Mouse (Mus musculus) heart, adult 2 months (tissue): ENCODE measurements at regions not wholly inside any gene's neighbourhood (a gene's known extent, or its start where the extent isn't known, plus 50 kb on each side); places are given as distances from the start of the nearest gene placed in this dataset.

Source experiments
- DNase-seq, 2 experiments: peaks; one replicate each; pipeline ENCODE4 v3.0.0; 2021
- H3K27ac ChIP-seq: fragments of 200-600 bp; 2 replicates; pipeline ENCODE4 v1.8.1; 2022
- H3K27me3 ChIP-seq: fragments of 200-500 bp; 2 replicates; pipeline ENCODE4 v1.6.1; 2012; ENCODE audit warnings: mild to moderate bottlenecking, low read length, inconsistent platforms, mixed read lengths; ENCODE audit not compliant: control insufficient read depth, insufficient read depth
- H3K36me3 ChIP-seq: fragments of 200-500 bp; 2 replicates; pipeline ENCODE4 v1.6.1; 2012; ENCODE audit warnings: low read length, inconsistent platforms; ENCODE audit not compliant: control insufficient read depth, insufficient read depth
- H3K4me1 ChIP-seq: fragments of 200-500 bp; 2 replicates; pipeline ENCODE4 v1.6.1; 2011; ENCODE audit warnings: low read length; ENCODE audit not compliant: control insufficient read depth, insufficient read depth
- H3K4me3 ChIP-seq: fragments of 200-600 bp; 2 replicates; pipeline ENCODE4 v1.8.1; 2022
- H3K79me2 ChIP-seq: fragments of 200-500 bp; replicated peaks from 2 replicates; pipeline ENCODE4 v1.6.1; 2012; ENCODE audit warnings: mild to moderate bottlenecking, inconsistent platforms, low read length, moderate library complexity, mixed read lengths; ENCODE audit not compliant: control insufficient read depth, insufficient read depth
- H3K9ac ChIP-seq: fragments of 200-500 bp; 2 replicates; pipeline ENCODE4 v1.6.1; 2012; ENCODE audit warnings: low read depth, mild to moderate bottlenecking, control low read depth, inconsistent platforms, low read length, mixed read lengths
- CTCF ChIP-seq: fragments of 200-600 bp; IDR thresholded peaks from 2 replicates; pipeline ENCODE4 v1.8.1; 2022; ENCODE audit warnings: antibody characterized with exemption, mild to moderate bottlenecking, moderate library complexity
- EP300 ChIP-seq: fragments of 200-500 bp; IDR thresholded peaks from 2 replicates; pipeline ENCODE4 v1.6.1; 2011; ENCODE audit warnings: low read depth, low read length, control low read depth; ENCODE audit not compliant: insufficient read depth
- POLR2A ChIP-seq: fragments of 200-500 bp; IDR thresholded peaks from 2 replicates; pipeline ENCODE4 v1.6.1; 2011; ENCODE audit warnings: mild to moderate bottlenecking, low read depth, low read length, control low read depth; ENCODE audit not compliant: insufficient read depth
- WGBS: fragments of 180-500 bp; shearing (Covaris S2); methylation state at CpG from one replicate; pipeline ENCODE4 v1.1.7; 2018; 5-methylcytosine and 5-hydroxymethylcytosine counted together
- intact Hi-C: fragments of 180-260 bp; cut with DNase I; formaldehyde crosslinking; loops from one replicate; pipeline ENCODE4 v1.15.1; 2025

DNA sequence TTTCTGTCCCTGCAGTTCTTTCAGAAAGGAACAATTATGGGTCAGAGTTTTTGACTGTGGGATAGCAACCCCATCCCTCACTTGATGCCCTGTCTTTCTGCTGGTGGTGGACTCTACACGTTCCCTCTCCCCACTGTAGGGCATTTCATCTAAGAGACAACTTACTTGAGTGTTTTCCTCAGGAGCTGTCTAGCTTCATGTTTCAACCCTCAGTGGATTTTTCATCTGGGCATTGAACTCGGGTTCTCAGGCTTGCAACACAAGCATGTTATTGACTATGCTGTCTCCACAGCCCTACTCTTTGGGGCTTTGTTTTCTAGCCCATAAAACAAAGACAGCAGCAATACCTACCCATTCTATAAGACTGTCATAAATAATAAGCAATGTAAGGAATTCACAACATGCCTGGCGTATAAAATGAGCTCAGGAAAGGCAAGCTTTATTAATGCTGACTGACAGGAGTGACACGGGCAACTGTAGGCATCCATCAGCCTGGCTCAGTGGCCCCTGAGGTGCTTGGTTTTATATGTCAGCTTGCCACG lies 68.0 kb upstream of the Cpm start:
- Histone ChIP-seq H3K27me3 (no peaks in the 10 kb centered on the region), H3K36me3 (no peaks in the 10 kb centered on the region), H3K4me3 (no peak overlapping the region), H3K9ac (no peak overlapping the region), H3K4me1 (no peaks in the 10 kb centered on the region), H3K27ac (no peak overlapping the region), H3K79me2 (no peaks in the 10 kb centered on the region)
- no peak for DNase-seq
- 71% methylated on average over 5 of the region's 5 CpGs for WGBS
- intact Hi-C loops: no loop called here
- no peak for TF ChIP-seq CTCF
- TF ChIP-seq POLR2A: no peak
- no peak for TF ChIP-seq EP300

DNA sequence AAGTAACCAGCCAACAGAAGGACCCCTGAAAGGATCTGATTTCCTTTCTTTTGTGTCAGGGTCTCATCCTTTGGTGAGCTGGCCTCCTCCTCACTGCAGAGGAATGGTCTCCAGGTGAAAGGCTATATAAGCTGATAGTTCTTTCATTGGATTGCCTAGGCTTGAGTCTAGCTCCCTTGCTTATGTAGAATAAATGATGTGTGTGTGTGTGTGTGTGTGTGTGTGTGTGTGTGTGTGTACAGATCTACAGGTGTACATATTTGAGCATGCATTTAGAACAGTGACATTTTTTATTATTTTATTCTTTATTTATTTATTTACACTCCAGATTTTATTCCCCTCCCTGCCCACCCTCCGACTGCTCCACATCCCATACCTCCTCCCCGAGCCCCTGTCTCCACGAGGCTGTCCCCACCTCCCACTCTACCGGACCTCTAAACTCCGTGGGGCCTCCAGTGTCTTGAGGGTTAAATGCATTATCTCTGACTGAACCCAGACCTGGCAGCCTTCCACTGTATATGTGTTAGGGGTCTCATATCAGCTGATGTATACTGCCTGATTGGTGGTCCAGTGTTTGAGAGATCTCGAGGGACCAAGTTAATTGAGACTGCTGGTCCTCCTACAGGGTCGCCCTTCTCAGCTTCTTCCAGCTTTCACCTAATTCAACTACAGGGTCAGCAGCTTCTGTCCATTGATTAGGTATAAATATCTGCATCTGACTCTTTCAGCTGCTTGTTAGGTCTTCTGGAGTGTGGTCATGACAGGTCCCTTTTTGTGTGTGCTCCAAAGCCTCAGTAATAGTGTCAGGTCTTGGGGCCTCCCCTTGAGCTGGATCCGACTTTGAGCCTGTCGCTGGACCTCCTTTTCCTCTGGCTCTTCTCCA lies 68.7 kb upstream of the Cpm start:
- Histone ChIP-seq H3K27me3 (no peaks in the 10 kb centered on the region), H3K79me2 (no peaks in the 10 kb centered on the region), H3K27ac (no peak overlapping the region), H3K4me3 (no peak overlapping the region), H3K36me3 (no peaks in the 10 kb centered on the region), H3K4me1 (no peaks in the 10 kb centered on the region), H3K9ac (no peak overlapping the region)
- 61% methylated on average over 9 of the region's 9 CpGs for WGBS
- TF ChIP-seq EP300 (no peak), CTCF (no peak), POLR2A (no peak)
- intact Hi-C loops: no loop called here
- DNase-seq: no peak

DNA sequence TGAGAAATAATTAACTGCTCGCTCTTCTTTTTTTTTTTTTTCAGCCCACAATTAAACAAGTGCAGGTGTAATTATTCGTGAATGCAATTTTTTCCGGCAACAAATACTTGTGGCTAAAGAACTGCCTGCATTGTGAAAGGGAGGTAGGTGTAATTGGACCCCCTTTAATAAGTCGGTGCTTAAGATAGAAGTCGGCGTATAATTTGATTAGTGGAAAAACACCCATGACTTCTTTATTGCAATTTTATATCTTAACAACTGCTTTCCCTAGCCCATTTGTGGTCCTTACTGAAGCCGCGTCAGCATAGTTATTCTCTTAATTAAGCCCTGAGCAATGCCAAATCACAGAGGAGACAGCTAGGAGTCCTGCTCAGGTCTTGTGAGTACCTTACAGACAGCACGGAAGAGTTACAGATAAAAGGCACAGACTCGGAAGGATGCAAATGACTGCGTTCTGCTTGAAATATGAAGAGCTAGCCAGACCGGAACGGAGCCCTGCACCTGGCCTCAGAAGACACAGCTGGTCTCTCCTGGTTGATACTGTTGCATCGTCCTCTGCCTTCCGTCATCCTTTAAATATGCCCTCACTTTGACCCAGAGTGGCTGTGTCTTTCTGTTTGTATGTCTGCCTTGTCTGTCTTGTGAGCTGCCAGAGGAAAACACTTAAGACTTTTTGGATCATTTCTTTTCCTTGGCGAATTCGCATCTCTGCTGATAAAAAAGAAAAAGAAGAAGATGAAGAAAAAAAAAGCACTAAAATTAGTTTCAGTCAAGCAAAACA lies 69.5 kb upstream of the Cpm start:
- Histone ChIP-seq H3K27ac (no peak overlapping the region), H3K4me3 (no peak overlapping the region), H3K4me1 (no peaks in the 10 kb centered on the region), H3K79me2 (no peaks in the 10 kb centered on the region), H3K9ac (no peak overlapping the region), H3K27me3 (no peaks in the 10 kb centered on the region), H3K36me3 (no peaks in the 10 kb centered on the region)
- intact Hi-C loops: no loop called here
- peak in 1 of 2 experiments; percentile 28 for DNase-seq
- TF ChIP-seq EP300 (no peak), CTCF (no peak), POLR2A (no peak)
- WGBS: 67% methylated on average over 17 of the region's 17 CpGs

GRCm38 (mm10) chr10:117558891-117559614 lies 70.2 kb upstream of the Cpm start:
- intact Hi-C loops: no loop called here
- Histone ChIP-seq H3K4me1 (no peaks in the 10 kb centered on the region), H3K9ac (no peak overlapping the region), H3K36me3 (no peaks in the 10 kb centered on the region), H3K4me3 (no peak overlapping the region), H3K27ac (no peak overlapping the region), H3K79me2 (no peaks in the 10 kb centered on the region), H3K27me3 (no peaks in the 10 kb centered on the region)
- TF ChIP-seq POLR2A (no peak), CTCF (no peak), EP300 (no peak)
- DNase-seq: no peak
- 90% methylated on average over 24 of the region's 24 CpGs for WGBS

GRCm38 (mm10) chr10:117558292-117558800 lies 71.0 kb upstream of the Cpm start:
- Histone ChIP-seq H3K4me1 (no peaks in the 10 kb centered on the region), H3K27me3 (no peaks in the 10 kb centered on the region), H3K36me3 (no peaks in the 10 kb centered on the region), H3K9ac (no peak overlapping the region), H3K4me3 (no peak overlapping the region), H3K27ac (no peak overlapping the region), H3K79me2 (no peaks in the 10 kb centered on the region)
- DNase-seq: no peak
- intact Hi-C loops: no loop called here
- WGBS: 82% methylated on average over 5 of the region's 5 CpGs
- no peak for TF ChIP-seq CTCF
- TF ChIP-seq POLR2A: no peak
- TF ChIP-seq EP300: no peak
